Mouse (Mus musculus) embryo, embryonic 11.5 days (tissue): ENCODE data around the gene Sh3bp5.

Experiments
- DNase-seq: peaks from one replicate; pipeline ENCODE4 v3.0.0-alpha.2; 2012; ENCODE audit warnings: low read depth, low spot score

Gene Sh3bp5

DNA sequence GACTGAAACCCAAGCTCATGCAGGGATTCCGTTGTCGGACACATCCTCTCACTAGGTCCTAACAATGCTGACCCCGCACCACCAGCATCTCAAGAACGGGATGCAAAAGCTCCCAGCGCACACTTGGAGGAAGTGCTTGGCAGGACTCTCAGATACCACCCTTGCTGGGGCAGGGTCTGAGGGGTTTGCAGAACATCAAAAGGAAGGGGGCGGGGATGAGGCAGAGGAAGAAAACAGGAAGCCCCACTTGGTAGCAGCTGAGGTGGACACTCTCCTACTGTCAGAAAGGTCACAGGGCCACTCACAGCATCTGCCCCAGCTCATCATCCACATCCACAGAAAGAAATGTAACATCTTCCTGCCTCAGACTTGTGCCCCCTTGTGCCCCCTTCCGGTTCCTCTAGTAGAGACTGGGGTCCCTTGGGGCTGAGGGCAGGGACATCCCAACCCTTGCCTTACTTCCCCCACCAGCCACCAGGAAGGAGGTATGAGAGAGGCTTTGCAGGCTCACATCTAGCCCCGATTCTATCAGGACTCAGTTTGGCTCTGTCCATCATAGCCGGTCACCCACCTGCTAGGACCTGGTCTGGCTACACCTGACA is 25.7 kb downstream of the Sh3bp5 start:
- DNase-seq, result no peak

DNA sequence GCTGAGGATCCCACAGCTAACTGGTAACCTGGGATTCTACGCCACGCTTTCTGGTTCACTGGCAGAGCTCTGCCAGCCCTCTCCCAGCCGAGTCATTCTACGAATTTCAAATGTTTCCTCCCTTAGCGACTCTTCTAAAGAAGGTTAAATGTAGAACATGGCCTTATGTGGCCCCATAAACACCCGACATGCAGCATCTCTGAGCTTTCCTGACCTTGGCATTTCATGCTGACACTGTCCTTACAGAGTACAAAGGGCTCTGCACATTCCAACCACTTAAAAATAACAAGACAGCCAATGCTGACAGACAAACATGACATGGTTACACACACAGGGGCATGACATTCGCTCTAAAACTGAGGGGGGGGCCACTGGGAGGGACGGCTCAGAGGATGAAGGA is 27.2 kb downstream of the Sh3bp5 start:
- DNase-seq, result no peak

- DNase-seq, result no peak
Measured at GRCm38 (mm10) chr14:31407911-31408604, 27.8 kb downstream of the Sh3bp5 start.

DNA sequence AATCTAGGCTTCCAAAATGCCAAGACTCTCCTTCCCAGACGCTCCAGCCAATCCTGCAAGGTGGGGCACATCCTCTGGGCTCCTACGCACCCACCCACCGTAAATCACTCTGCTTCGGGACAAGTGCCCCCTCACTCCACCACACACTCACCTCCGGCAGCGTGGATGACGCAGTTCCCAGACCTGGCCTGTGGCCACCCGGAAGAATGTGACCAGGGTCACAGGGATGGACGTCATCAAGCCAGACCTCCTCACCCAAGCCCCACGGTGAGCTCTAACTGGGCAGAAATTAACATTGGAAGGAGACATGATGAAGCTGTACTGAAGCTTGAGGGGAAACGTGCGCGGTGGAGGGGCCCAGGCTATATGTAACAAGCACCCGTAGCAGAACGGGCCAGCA is 28.7 kb downstream of the Sh3bp5 start:
- no peak for DNase-seq

DNA sequence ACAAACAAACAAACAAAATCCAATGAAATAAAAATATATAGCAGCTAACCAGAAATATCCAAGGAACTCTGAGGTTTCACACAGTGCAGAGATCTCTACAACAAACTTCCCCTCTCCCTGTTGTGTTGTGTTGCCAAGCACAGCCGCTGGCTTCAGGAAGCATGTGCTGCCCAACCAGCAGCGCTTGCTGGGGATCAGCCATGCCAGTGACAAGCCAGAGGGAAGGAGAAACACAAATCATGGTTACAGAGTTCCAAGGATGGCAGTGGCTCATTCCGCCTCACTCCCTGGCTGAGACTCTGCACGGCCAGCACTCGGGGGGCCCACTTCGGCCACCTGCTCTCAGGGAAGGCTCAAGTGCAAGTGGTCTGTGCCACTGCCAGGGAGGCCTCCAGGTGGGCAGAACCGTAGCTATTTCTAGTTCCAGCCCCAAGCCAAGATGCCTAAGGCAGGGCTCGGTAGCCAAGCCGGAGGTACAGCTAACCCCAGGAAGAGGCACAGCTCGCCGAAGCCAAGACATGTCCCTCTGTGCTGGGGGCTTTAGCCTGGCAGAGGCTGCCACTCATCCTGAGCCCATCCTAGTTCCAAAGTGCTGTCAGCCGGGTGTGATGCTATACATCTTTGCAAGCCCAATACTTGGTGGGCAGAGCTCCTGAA is 29.6 kb downstream of the Sh3bp5 start:
- DNase-seq, result no peak

DNA sequence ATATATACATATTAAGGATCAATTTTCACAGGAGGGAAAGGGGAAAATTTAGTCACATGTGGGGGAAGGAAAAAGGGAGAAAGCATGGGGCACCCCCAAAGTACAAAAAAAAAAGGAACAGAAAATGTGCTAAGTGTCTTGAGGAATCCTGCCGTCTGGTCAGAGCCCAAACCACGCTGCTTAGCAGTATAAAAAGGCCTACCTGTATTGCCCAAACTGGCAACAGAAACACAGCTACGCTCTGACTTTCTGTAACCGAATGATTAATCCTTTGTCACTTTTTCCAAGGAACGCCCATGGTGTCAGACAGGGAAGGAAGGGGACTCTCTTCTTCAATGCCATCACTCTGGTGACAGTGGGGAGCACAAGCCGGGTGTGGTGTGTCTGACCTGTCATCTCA is 30.2 kb downstream of the Sh3bp5 start:
- no peak for DNase-seq

DNA sequence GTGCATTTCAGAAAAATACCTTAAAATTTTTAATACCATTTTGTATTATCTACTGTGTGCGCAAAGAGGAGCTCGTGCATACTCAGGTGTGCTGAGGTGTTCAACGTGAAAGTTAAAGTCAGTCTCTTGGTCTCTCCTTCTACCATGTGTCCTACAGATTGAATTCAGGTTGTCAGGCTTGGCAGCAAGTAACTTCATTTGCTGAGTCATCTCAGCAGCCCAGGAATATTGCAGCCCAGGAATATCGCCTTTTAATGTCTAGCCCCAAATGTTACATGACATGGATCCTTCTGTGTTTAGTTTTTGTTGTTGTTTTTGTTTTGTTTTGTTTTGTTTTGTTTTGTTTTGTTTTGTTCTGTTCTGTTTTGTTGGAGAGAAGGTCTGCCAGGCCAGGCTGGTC is 31.2 kb downstream of the Sh3bp5 start:
- DNase-seq, result no peak

DNA sequence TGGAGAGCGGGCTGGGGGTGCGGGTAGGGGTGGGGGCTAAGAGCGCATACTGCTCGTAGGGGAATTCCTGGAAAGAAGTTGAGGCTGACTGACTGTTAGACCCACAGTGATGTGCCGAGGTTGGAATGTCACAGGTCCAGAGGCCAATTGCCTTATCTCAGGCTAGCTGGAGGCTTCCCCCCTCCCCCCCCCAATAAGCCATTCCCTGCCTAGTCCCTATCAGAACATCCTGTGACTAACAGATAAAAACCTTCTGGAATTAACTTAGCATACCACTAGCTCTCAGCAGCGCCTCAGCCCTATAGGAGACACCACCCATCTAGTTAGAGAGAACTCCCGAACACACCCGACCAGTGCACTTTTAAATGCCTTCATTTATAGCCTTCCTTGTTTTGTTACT is 31.9 kb downstream of the Sh3bp5 start:
- DNase-seq, result no peak

- no peak for DNase-seq
Measured at GRCm38 (mm10) chr14:31403556-31403955, 32.3 kb downstream of the Sh3bp5 start.

- DNase-seq, result no peak
Measured at GRCm38 (mm10) chr14:31402693-31403092, 33.2 kb downstream of the Sh3bp5 start.

DNA sequence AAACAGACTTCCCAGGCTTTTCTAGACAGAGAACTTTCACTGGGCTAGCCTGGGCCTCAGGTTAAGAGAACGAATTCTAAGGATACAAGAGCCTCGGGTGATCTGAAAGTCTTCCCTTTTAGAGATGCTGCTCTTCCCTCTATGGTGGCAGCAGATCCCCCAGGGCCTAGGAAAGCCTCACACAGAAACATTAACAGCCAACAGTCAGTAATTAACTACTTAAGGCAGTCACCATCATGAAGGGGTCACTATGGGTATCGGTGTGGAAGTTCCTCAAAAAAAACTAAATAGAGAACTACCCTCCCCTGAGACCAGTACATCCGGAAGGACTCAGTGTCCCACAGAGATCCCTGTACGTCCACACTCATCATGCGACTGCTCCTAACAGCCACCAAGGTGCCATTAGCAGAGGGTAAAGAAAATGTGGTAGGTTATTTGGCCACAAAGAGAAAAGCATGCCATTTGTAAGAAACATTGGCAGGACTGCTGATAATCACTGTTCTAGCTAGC is 33.9 kb downstream of the Sh3bp5 start:
- no peak for DNase-seq

GRCm38 (mm10) chr14:31400896-31401295 is 35.0 kb downstream of the Sh3bp5 start:
- no peak for DNase-seq

DNA sequence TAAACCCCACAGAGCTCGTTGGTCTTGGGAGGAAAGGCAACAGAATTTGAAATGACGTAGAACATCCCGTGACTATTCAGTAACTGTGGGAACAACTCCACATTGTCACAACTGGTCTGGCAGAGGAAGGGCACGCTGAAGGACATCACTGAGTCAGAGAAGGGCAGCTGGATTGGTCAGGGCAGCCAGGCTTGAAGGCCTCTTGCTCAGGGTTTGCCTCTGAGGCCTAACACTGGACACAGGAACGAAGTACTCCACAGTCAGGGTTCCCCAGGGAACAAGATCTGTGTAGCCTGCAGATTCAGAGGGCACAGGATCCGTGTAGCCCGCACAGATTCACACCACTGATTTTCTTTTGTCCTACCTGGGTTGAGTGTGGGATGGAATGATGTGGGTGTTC is 35.6 kb downstream of the Sh3bp5 start:
- DNase-seq, result no peak

DNA sequence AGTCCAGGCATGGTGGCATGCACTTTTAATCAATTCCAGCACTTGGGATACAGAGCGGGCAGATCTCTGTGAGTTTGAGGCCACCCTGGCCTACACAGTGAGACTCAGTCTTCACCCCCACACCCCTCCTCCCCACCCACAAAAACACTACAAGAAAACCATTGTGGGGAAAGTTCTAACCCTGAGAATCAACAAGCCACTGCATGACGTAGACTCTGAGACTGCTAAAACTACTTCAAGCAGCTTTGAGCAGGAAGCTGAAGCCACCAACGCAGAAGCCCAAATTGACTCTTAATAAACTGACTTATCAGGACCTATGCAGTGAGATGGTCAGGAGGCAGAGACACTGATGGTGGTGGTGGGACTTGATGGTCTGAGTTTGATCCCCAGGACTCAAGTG is 36.6 kb downstream of the Sh3bp5 start:
- no peak for DNase-seq

GRCm38 (mm10) chr14:31398819-31399218 is 37.1 kb downstream of the Sh3bp5 start:
- no peak for DNase-seq

- DNase-seq, result no peak
Measured at GRCm38 (mm10) chr14:31397791-31398595, 37.9 kb downstream of the Sh3bp5 start.

GRCm38 (mm10) chr14:31397353-31397752 is 38.5 kb downstream of the Sh3bp5 start:
- no peak for DNase-seq

- no peak for DNase-seq
Measured at GRCm38 (mm10) chr14:31396428-31396827, 39.5 kb downstream of the Sh3bp5 start.

- DNase-seq, result no peak
Measured at GRCm38 (mm10) chr14:31395629-31396199, 40.2 kb downstream of the Sh3bp5 start.

GRCm38 (mm10) chr14:31394822-31395532 is 40.9 kb downstream of the Sh3bp5 start:
- DNase-seq, result no peak
